Mouse (Mus musculus) neural tube, embryonic 14.5 days (tissue): ENCODE results near the gene Gja4. TPM values are rescaled to one million over a fixed set of nuclear protein-coding genes. Genes with fewer than 3 reads are reported as not detected.
A peak's percentile ranks its signal among the peaks of the same experiment; 100 is the strongest.

Source experiments
- ATAC-seq: fragments of 200-750 bp; cut with Nextera tagmentation; 2 replicates; pipeline ENCODE4 v1.8.0; 2017; ENCODE audit warnings: low read depth, mild to moderate bottlenecking, moderate TSS enrichment, moderate library complexity
- H3K27ac ChIP-seq: fragments of 300-500 bp; sonication (generic); 2 replicates; pipeline ENCODE4 v1.5.1; 2014; ENCODE audit warnings: low read depth, mild to moderate bottlenecking, control low read depth, low read length, moderate library complexity, mixed read lengths
- H3K27me3 ChIP-seq: fragments of 300-500 bp; sonication (generic); 2 replicates; pipeline ENCODE4 v1.6.1; 2014; ENCODE audit warnings: low read length; ENCODE audit not compliant: control insufficient read depth, insufficient read depth
- H3K36me3 ChIP-seq: fragments of 300-500 bp; sonication (generic); 2 replicates; pipeline ENCODE4 v1.6.1; 2014; ENCODE audit warnings: low read length, mixed read lengths; ENCODE audit not compliant: control insufficient read depth, insufficient read depth
- H3K4me1 ChIP-seq: fragments of 300-500 bp; sonication (generic); 2 replicates; pipeline ENCODE4 v1.6.1; 2014; ENCODE audit warnings: low read length; ENCODE audit not compliant: control insufficient read depth, insufficient read depth
- H3K4me2 ChIP-seq: fragments of 300-500 bp; sonication (generic); 2 replicates; pipeline ENCODE4 v1.6.1; 2014; ENCODE audit warnings: mild to moderate bottlenecking, low read depth, low read length, control low read depth
- H3K4me3 ChIP-seq: fragments of 300-500 bp; sonication (generic); 2 replicates; pipeline ENCODE4 v1.5.1; 2014; ENCODE audit warnings: low read depth, low read length, control low read depth, mixed read lengths
- H3K9ac ChIP-seq: fragments of 300-500 bp; sonication (generic); replicated peaks from 2 replicates; pipeline ENCODE4 v1.6.1; 2014; ENCODE audit warnings: low read depth, mild to moderate bottlenecking, control low read depth, low read length, mixed read lengths
- H3K9me3 ChIP-seq: fragments of 300-500 bp; sonication (generic); 2 replicates; pipeline ENCODE4 v1.6.1; 2016; ENCODE audit warnings: low read length; ENCODE audit not compliant: control insufficient read depth
- WGBS: fragments of 180-500 bp; shearing (Covaris S2); extraction: QIAGEN DNeasy Blood & Tissue Kit; methylation state at CpG from one replicate; pipeline ENCODE4 v1.1.7; 2014; 5-methylcytosine and 5-hydroxymethylcytosine counted together
- polyA plus RNA-seq: library from polyadenylated mRNA; unstranded; fragments of >200 nt; fragmentation: Nextera tagmentation; extraction: Ambion mirVana; gene quantifications from 2 replicates; pipeline ENCODE4 v1.2.1, GENCODE M21; 2014

The Gja4 gene
- 19.6 and 20.9 TPM in 2 replicates for polyA plus RNA-seq

DNA sequence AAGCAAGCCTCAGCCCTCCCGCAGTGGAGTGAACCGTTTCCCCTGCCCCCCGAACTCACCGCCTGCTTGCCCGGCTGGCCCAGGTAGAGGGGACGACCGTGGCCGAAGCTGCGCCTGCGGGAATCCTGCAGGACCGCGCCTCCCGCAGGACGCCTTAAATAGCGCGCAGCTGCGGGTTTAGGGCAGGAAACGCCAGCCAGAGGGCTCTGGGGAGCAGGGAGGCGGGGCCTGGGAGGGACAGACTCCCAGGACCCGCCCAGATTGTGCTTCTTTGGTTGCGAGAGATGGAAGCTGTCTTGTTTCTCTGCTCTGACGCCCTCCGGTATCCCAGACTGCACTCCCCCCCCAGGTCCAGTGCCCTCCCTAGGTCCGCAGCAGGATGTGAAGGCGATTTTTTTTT, at the start of gene Gja4:
TSS of gene Gja4 (minus strand) at position 179 of the 400 bp plus-strand sequence.
- H3K4me1 ChIP-seq = no peaks in the 10 kb centered on the region
- peak within 1 kb of the TSS; percentile 72 for H3K4me2 ChIP-seq
- 0% methylated on average over 25 of the region's 25 CpGs for WGBS
- ATAC-seq = peak; percentile 84
- peak within 1 kb of the TSS; percentile 55 for H3K9ac ChIP-seq
- H3K9me3 ChIP-seq = no peaks in the 10 kb centered on the region
- H3K27me3 ChIP-seq = no peaks in the 10 kb centered on the region
- no peak within 1 kb of the TSS for H3K27ac ChIP-seq
- H3K4me3 ChIP-seq = peak within 1 kb of the TSS; percentile 45
- no peaks in the 10 kb centered on the region for H3K36me3 ChIP-seq

- Histone ChIP-seq H3K27ac (no peak overlapping the region), H3K27me3 (no peaks in the 10 kb centered on the region), H3K36me3 (no peaks in the 10 kb centered on the region), H3K9me3 (no peaks in the 10 kb centered on the region), H3K4me2 (no peak overlapping the region), H3K4me1 (0 out of 2 replicates have a peak, but pooled peaks cover 4% of the 10 kb centered on the region), H3K9ac (no peak overlapping the region), H3K4me3 (no peak overlapping the region)
- 53% methylated on average over 4 of the region's 4 CpGs for WGBS
- no peak for ATAC-seq
Measured at GRCm38 (mm10) chr4:127363331-127363730, 49.5 kb upstream of the Gja4 start.

- 89% methylated on average over 3 of the region's 3 CpGs for WGBS
- Histone ChIP-seq H3K4me3 (no peak overlapping the region), H3K4me2 (no peak overlapping the region), H3K27ac (no peak overlapping the region), H3K9ac (no peak overlapping the region), H3K9me3 (no peaks in the 10 kb centered on the region), H3K4me1 (0 out of 2 replicates have a peak, but pooled peaks cover 4% of the 10 kb centered on the region), H3K36me3 (no peaks in the 10 kb centered on the region), H3K27me3 (no peaks in the 10 kb centered on the region)
- ATAC-seq = no peak
Measured at GRCm38 (mm10) chr4:127362520-127362919, 48.7 kb upstream of the Gja4 start.

- ATAC-seq = no peak
- Histone ChIP-seq H3K9ac (no peak within 1 kb of the TSS), H3K27ac (no peak within 1 kb of the TSS), H3K27me3 (no peaks in the 10 kb centered on the region), H3K4me1 (no peaks in the 10 kb centered on the region), H3K36me3 (no peaks in the 10 kb centered on the region), H3K4me2 (no peak within 1 kb of the TSS), H3K9me3 (no peaks in the 10 kb centered on the region), H3K4me3 (no peak within 1 kb of the TSS)
- WGBS = 24% methylated on average over 5 of the region's 5 CpGs
Measured at GRCm38 (mm10) chr4:127358018-127358417, 44.2 kb upstream of the Gja4 start, which contains the start of gene Gjb5. Gene Gjb5 (minus strand): TSS chr4:127358181.

DNA sequence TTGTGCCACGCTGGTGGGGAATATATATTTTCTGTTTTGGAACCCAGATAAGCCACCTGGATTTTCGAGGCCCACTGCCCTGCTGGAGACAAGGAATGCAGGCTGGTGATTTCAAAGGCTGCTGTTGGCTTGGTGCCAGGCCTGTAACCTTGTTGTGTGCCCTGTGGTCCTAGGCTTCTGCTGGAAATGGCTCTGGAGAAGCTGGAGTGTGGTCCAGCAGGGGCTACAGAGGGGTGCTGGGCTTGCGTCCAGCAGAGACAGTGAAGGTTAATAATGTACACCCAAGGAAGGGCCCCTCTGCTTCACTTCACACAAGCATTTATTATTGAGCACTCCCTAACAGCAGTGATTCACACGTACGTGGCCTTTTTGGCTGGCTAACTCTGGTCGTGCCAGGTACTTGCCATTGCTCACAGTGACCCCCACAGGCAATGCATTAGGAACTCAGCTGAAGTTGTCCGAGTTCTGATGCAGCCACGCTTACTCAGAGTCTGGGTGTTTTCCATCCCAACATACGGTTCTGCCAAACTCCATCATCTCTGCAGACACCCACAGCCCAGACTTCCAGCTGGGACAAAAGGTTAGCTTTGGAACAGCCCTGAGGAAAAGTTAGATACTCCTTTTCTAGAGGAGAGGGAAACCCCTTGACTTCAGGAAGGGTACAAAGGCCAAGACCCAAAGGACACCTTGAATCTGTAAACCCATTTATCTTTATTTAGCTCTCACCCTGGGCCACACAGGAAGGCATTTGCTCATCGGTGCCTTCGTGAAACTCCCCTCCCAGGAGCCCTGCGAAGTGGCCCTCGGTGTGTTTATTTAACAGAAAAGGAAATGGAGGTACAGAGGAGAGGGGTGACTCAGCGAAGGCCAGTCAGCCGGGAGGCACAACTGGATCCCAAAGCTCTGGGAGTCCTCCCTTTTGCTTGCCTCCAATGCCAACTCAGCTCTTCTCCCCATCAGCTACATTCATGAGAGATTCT, 41.0 kb upstream of the Gja4 start:
- Histone ChIP-seq H3K27me3 (no peaks in the 10 kb centered on the region), H3K4me2 (no peak overlapping the region), H3K27ac (no peak overlapping the region), H3K4me3 (no peak overlapping the region), H3K9ac (no peak overlapping the region), H3K36me3 (no peaks in the 10 kb centered on the region), H3K9me3 (no peaks in the 10 kb centered on the region), H3K4me1 (no peaks in the 10 kb centered on the region)
- 75% methylated on average over 15 of the region's 15 CpGs for WGBS
- no peak for ATAC-seq

DNA sequence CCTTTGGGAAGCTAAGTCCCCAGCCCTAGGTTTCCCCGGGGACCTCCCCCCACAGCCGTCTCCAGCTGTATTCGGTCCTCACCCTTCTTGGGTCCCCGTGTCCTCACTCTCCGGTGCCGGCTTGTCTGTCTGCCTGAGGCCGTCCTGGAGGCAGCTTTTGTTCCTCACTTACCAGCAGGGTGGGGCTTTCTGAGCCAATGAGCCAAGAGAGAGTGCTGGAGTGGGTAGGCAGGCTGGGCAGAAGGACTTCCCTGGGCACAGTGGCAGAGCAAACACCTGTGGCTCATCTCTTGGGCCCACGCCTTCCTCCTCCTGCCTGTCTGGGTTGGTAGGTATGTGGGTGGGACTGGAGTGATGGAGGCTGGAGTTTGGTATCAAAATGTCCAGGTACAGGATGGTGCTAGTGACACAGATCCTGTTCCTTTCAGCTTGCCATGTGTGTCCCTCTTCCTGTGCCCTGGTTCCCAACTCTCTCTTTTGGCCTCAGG, 40.2 kb upstream of the Gja4 start, which contains the start of gene Gjb4:
TSS of gene Gjb4 (minus strand) at position 131 of the 488 bp plus-strand sequence.
- no peaks in the 10 kb centered on the region for H3K4me1 ChIP-seq
- no peak within 1 kb of the TSS for H3K4me3 ChIP-seq
- ATAC-seq = no peak
- WGBS = 53% methylated on average over 8 of the region's 8 CpGs
- H3K36me3 ChIP-seq = no peaks in the 10 kb centered on the region
- no peak within 1 kb of the TSS for H3K9ac ChIP-seq
- H3K9me3 ChIP-seq = no peaks in the 10 kb centered on the region
- no peak within 1 kb of the TSS for H3K4me2 ChIP-seq
- H3K27ac ChIP-seq = no peak within 1 kb of the TSS
- no peaks in the 10 kb centered on the region for H3K27me3 ChIP-seq

DNA sequence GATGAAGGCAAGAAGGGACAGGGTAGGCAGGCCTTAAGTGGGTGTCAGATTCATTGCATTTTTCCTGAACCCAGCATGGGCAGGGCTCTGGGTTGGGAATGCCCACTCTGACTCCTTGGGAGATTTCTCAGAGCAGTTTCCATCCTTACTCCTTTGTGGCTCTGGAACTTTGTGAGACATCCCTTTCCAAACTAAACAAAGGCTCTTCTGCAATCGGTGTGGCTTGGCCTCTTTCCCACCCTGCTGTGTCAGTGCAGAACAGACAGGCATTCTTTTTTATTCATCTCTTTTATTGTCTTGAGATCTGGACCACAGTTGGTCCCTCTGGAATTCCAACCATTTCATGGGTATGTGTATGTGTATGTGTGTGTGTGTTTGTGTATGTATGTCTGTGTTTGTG, 38.8 kb upstream of the Gja4 start:
- Histone ChIP-seq H3K4me1 (no peaks in the 10 kb centered on the region), H3K9ac (no peak overlapping the region), H3K4me3 (no peak overlapping the region), H3K27ac (no peak overlapping the region), H3K27me3 (no peaks in the 10 kb centered on the region), H3K36me3 (no peaks in the 10 kb centered on the region), H3K4me2 (no peak overlapping the region), H3K9me3 (no peaks in the 10 kb centered on the region)
- no peak for ATAC-seq
- 15% methylated on average over 1 of the region's 1 CpGs for WGBS

DNA sequence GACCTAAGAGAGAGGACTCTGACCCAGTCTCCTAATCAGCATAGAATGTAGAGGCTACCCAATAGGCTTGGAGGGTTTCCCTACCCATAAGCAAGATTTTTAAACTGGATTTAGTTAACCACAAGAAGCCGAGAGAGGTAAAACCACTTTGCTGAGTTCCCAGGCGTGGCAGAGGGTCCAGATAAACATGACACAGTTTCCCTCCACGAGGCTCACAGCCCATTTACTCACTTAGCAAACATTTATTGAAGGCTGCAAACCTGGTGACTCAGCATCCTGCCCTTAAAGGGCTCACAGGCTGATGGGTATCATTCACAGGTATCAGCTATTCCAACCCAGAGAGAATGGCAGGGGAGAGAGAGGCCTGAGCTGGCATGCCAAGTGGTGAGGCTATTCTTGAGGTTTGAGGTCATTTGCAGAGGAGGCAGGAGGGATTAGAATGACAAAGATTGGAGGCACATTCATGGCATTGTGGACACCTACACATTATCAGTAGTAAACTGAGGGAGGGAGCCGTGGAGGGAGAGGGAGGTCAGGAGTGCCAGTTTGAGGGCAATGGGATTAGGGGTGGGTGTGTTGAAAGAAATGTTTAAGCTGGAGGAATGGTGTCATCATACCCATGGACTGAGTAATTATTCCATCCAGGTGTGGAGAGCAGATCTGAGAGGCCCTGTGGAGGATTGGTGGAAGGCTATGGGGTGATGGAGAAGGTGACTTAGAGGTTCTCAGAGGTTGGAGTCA, 35.9 kb upstream of the Gja4 start:
- H3K36me3 ChIP-seq = no peaks in the 10 kb centered on the region
- no peak for ATAC-seq
- 70% methylated on average over 4 of the region's 4 CpGs for WGBS

More for the DNA sequence above, 35.9 kb upstream of the Gja4 start:
- H3K4me3 ChIP-seq = no peak overlapping the region
- no peaks in the 10 kb centered on the region for H3K4me1 ChIP-seq
- no peak overlapping the region for H3K9ac ChIP-seq
- H3K9me3 ChIP-seq = no peaks in the 10 kb centered on the region
- no peaks in the 10 kb centered on the region for H3K27me3 ChIP-seq
- H3K4me2 ChIP-seq = no peak overlapping the region
- no peak overlapping the region for H3K27ac ChIP-seq
